Mouse (Mus musculus) CH12.LX (cell line): ENCODE results near the gene Kndc1. TPM values are rescaled to one million over a fixed set of nuclear protein-coding genes. Genes with fewer than 3 reads are reported as not detected.

Experiments
- DNase-seq: peaks from one replicate; pipeline ENCODE4 v3.0.0-alpha.2; 2013; ENCODE audit errors: extremely low read depth
- H3K27ac ChIP-seq: 2 replicates; pipeline ENCODE4 v1.5.1; 2012; ENCODE audit warnings: low read depth, mild to moderate bottlenecking, control low read depth, moderate library complexity; ENCODE audit not compliant: insufficient read depth
- H3K27me3 ChIP-seq: replicated peaks from 2 replicates; pipeline ENCODE3; 2012; ENCODE audit warnings: inconsistent platforms
- H3K36me3 ChIP-seq, 2 experiments: replicated peaks in 1 of 2; 2 replicates each; pipeline versions ENCODE3 to v1.6.1; 2012; ENCODE audit warnings: inconsistent platforms in 1 of 2, low read length in 1 of 2, mild to moderate bottlenecking in 1 of 2, mixed read lengths in 1 of 2, moderate library complexity in 1 of 2; ENCODE audit not compliant: control insufficient read depth in 1 of 2, insufficient read depth in 1 of 2
- H3K4me1 ChIP-seq, 2 experiments: 2 replicates each; pipeline ENCODE4 v1.6.1; 2012; ENCODE audit warnings: inconsistent platforms in 1 of 2, moderate library complexity in 1 of 2; ENCODE audit not compliant: insufficient read depth in 2 of 2, control insufficient read depth in 1 of 2
- H3K4me2 ChIP-seq: 2 replicates; pipeline ENCODE4 v1.6.1; 2012; ENCODE audit warnings: low read depth, mild to moderate bottlenecking, control low read depth; ENCODE audit not compliant: poor library complexity, insufficient read depth, severe bottlenecking
- H3K4me3 ChIP-seq, 3 experiments: fragments of 150-350 bp in 1 of 3; sonication (generic) in 1 of 3; replicated peaks in 1 of 3; 2 replicates each; pipeline versions ENCODE3 to v1.5.1; 2011 to 2012; ENCODE audit warnings: low read depth in 2 of 3, low read length in 2 of 3, mild to moderate bottlenecking in 2 of 3, moderate library complexity in 2 of 3, control low read depth in 1 of 3, improper control_type of control experiment in 1 of 3, inconsistent platforms in 1 of 3, mixed read lengths in 1 of 3; ENCODE audit not compliant: poor library complexity in 1 of 3
- H3K79me2 ChIP-seq: replicated peaks from 2 replicates; pipeline ENCODE4 v1.6.1; 2012; ENCODE audit warnings: mild to moderate bottlenecking, moderate library complexity; ENCODE audit not compliant: control insufficient read depth, poor library complexity, insufficient read depth, severe bottlenecking; ENCODE audit errors: extremely low read depth
- H3K9ac ChIP-seq: 2 replicates; pipeline ENCODE4 v1.6.1; 2012; ENCODE audit warnings: low read depth, mild to moderate bottlenecking, control low read depth, moderate library complexity; ENCODE audit not compliant: insufficient read depth
- H3K9me3 ChIP-seq: replicated peaks from 2 replicates; pipeline ENCODE3; 2012; ENCODE audit warnings: low read length, inconsistent platforms, mixed read lengths
- CHD1 ChIP-seq: IDR thresholded peaks from 2 replicates; pipeline ENCODE4 v1.6.1; 2012; ENCODE audit warnings: low read depth, low read length, improper control_type of control experiment, inconsistent platforms
- CHD2 ChIP-seq: IDR thresholded peaks from 2 replicates; pipeline ENCODE4 v1.6.1; 2011; ENCODE audit warnings: low read length, improper control_type of control experiment
- CTCF ChIP-seq, 2 experiments: IDR thresholded peaks in 1 of 2; conservative IDR thresholded peaks in 1 of 2; 2 replicates each; pipeline ENCODE4 v1.5.1; 2011 to 2012; ENCODE audit warnings: low read depth in 2 of 2, low read length in 2 of 2, improper control_type of control experiment in 1 of 2, inconsistent platforms in 1 of 2, mild to moderate bottlenecking in 1 of 2, moderate library complexity in 1 of 2
- E2F4 ChIP-seq: IDR thresholded peaks from 2 replicates; pipeline ENCODE4 v1.6.1; 2011; ENCODE audit warnings: low read depth, low read length, improper control_type of control experiment; ENCODE audit not compliant: insufficient replicate concordance
- ETS1 ChIP-seq: conservative IDR thresholded peaks from 2 replicates; pipeline ENCODE4 v1.6.1; 2012; ENCODE audit warnings: low read depth, mild to moderate bottlenecking, inconsistent platforms, low read length, improper control_type of control experiment, moderate library complexity
- GABPA ChIP-seq: IDR thresholded peaks from 2 replicates; pipeline ENCODE4 v1.6.1; 2012; ENCODE audit warnings: low read depth, low read length, improper control_type of control experiment, inconsistent platforms; ENCODE audit not compliant: insufficient replicate concordance
- IRF4 ChIP-seq: IDR thresholded peaks from 2 replicates; pipeline ENCODE4 v1.6.1; 2014; ENCODE audit warnings: low read depth, mild to moderate bottlenecking, inconsistent platforms, low read length, improper control_type of control experiment
- JUN ChIP-seq: IDR thresholded peaks from 2 replicates; pipeline ENCODE4 v1.6.1; 2011; ENCODE audit warnings: low read depth, mild to moderate bottlenecking, low read length, improper control_type of control experiment, moderate library complexity; ENCODE audit not compliant: insufficient read depth
- JUND ChIP-seq: conservative IDR thresholded peaks from 2 replicates; pipeline ENCODE4 v1.6.1; 2011; ENCODE audit warnings: low read depth, low read length, improper control_type of control experiment
- KAT2A ChIP-seq: IDR thresholded peaks from 2 replicates; pipeline ENCODE4 v1.6.1; 2012; ENCODE audit warnings: low read length, improper control_type of control experiment, inconsistent platforms; ENCODE audit not compliant: insufficient replicate concordance
- MEF2A ChIP-seq: IDR thresholded peaks from 2 replicates; pipeline ENCODE4 v1.6.1; 2014; ENCODE audit warnings: low read depth, mild to moderate bottlenecking, inconsistent platforms, low read length, improper control_type of control experiment, borderline replicate concordance
- MXI1 ChIP-seq: IDR thresholded peaks from 2 replicates; pipeline ENCODE4 v1.6.1; 2011; ENCODE audit warnings: mild to moderate bottlenecking, low read depth, low read length, improper control_type of control experiment
- MYC ChIP-seq: IDR thresholded peaks from 2 replicates; pipeline ENCODE4 v1.6.1; 2011; ENCODE audit warnings: low read depth, mild to moderate bottlenecking, improper control_type of control experiment, low read length
- PAX5 ChIP-seq: IDR thresholded peaks from 2 replicates; pipeline ENCODE4 v1.6.1; 2012; ENCODE audit warnings: low read length, inconsistent platforms, mixed read lengths
- POLR2A ChIP-seq: IDR thresholded peaks from 2 replicates; pipeline ENCODE4 v1.6.1; 2011; ENCODE audit warnings: low read depth, mild to moderate bottlenecking, improper control_type of control experiment, low read length
- POLR2AphosphoS2 ChIP-seq: IDR thresholded peaks from 2 replicates; pipeline ENCODE4 v1.6.1; 2011; ENCODE audit warnings: low read depth, low read length, improper control_type of control experiment
- TBP ChIP-seq: conservative IDR thresholded peaks from 2 replicates; pipeline ENCODE4 v1.6.1; 2011; ENCODE audit warnings: low read depth, low read length, improper control_type of control experiment
- UBTF ChIP-seq: IDR thresholded peaks from 2 replicates; pipeline ENCODE4 v1.6.1; 2012; ENCODE audit warnings: low read depth, mild to moderate bottlenecking, inconsistent platforms, low read length, improper control_type of control experiment, moderate library complexity
- USF1 ChIP-seq: IDR thresholded peaks from 2 replicates; pipeline ENCODE4 v1.6.1; 2014; ENCODE audit warnings: low read depth, mild to moderate bottlenecking, inconsistent platforms, low read length, improper control_type of control experiment
- ZC3H11A ChIP-seq: IDR thresholded peaks from 2 replicates; pipeline ENCODE4 v1.6.1; 2012; ENCODE audit warnings: low read depth, mild to moderate bottlenecking, inconsistent platforms, low read length, improper control_type of control experiment
- ZKSCAN1 ChIP-seq: IDR thresholded peaks from 2 replicates; pipeline ENCODE4 v1.6.1; 2012; ENCODE audit warnings: low read depth, inconsistent platforms, low read length, improper control_type of control experiment, borderline replicate concordance
- ZMIZ1 ChIP-seq: IDR thresholded peaks from 2 replicates; pipeline ENCODE4 v1.6.1; 2012; ENCODE audit warnings: low read depth, mild to moderate bottlenecking, inconsistent platforms, low read length, improper control_type of control experiment
- dilution Hi-C: fragments of 300-500 bp; cut with MboI; formaldehyde crosslinking; loops from 2 replicates; pipeline ENCODE4 v1.14.3; 2020; ENCODE audit warnings: low sequenced_read_pairs; ENCODE audit not compliant: extremely low pct_unique_long_range_greater_than_20kb, extremely low pct_ligation_motif_present
- in situ Hi-C: fragments of 300-500 bp; cut with MboI; formaldehyde crosslinking; loops from 3 replicates; pipeline ENCODE4 v1.14.3; 2019; ENCODE audit warnings: low sequenced_read_pairs, low pct_ligation_motif_present, low pct_unique_long_range_greater_than_20kb, mixed read lengths
- polyA plus RNA-seq: library from polyadenylated mRNA; unstranded; fragments of >175 nt; gene quantifications from 2 replicates; pipeline ENCODE4 v1.2.1, GENCODE M21; 2012; ENCODE audit warnings: low read depth; ENCODE audit not compliant: insufficient read length
- total RNA-seq, 2 experiments: library from RNA; depleted of rRNA; stranded (reverse); fragments of 300-350 nt in 1 of 2; fragments of >200 nt in 1 of 2; gene quantifications; 2 replicates each; pipeline ENCODE4 v1.2.3; 2012 to 2014

The Kndc1 gene
- total and polyA plus RNA-seq, 3 experiments, result 2.3 to 5.0 (median 4.0) TPM

- TF ChIP-seq IRF4 (no peak), ZMIZ1 (no peak), UBTF (no peak), CHD2 (no peak), POLR2A (no peak), MEF2A (no peak), TBP (no peak), JUND (no peak)
- TF ChIP-seq, all 38 proteins: peak for 0
- Histone ChIP-seq H3K79me2 (no peaks in the 10 kb centered on the region), H3K4me2 (no peak overlapping the region), H3K27ac (no peak overlapping the region), H3K36me3 (no peaks in the 10 kb centered on the region), H3K27me3 (no peaks in the 10 kb centered on the region), H3K9me3 (no peaks in the 10 kb centered on the region), H3K9ac (no peak overlapping the region), H3K4me3 (no peak overlapping the region), H3K4me1 (no peaks in the 10 kb centered on the region)
- no peak for DNase-seq
- in situ Hi-C loops (no loop called here), dilution Hi-C loops (no loop called here)
These were observed 43.4 kb upstream of the Kndc1 start for GRCm38 (mm10) chr7:139851098-139851497.

- dilution Hi-C loops (no loop called here), in situ Hi-C loops (no loop called here)
- no peak overlapping the region for H3K4me3 ChIP-seq
- H3K27me3 ChIP-seq, result no peaks in the 10 kb centered on the region
- DNase-seq, result no peak
- TF ChIP-seq MXI1 (no peak), ZC3H11A (no peak), GABPA (no peak), CHD1 (no peak), POLR2A (no peak), KAT2A (no peak), MYC (no peak), E2F4 (no peak), JUN (no peak), TBP (no peak), PAX5 (no peak), ZKSCAN1 (no peak), ETS1 (no peak), JUND (no peak), CTCF (conservative IDR thresholded peaks at IDR 0.05 in 1 of 2, IDR thresholded peaks at IDR 0.05 in 1 of 2; ENCODE audit: low read depth in 2 of 2, low read length in 2 of 2) (no peak), USF1 (no peak), POLR2AphosphoS2 (no peak)
- H3K79me2 ChIP-seq, result no peaks in the 10 kb centered on the region
- no peak overlapping the region for H3K9ac ChIP-seq
- H3K27ac ChIP-seq, result no peak overlapping the region
- no peaks in the 10 kb centered on the region for H3K4me1 ChIP-seq
- no peaks in the 10 kb centered on the region for H3K9me3 ChIP-seq
- H3K4me2 ChIP-seq, result no peak overlapping the region
- H3K36me3 ChIP-seq, result no peaks in the 10 kb centered on the region
These were observed 39.2 kb upstream of the Kndc1 start for GRCm38 (mm10) chr7:139855261-139855660.
